Mouse (Mus musculus) lung, postnatal 0 days (tissue): ENCODE measurements around the gene Slc39a13. TPM values are rescaled to one million over a fixed set of nuclear protein-coding genes. Genes with fewer than 3 reads are reported as not detected.
A peak's percentile ranks its signal among the peaks of the same experiment; 100 is the strongest.

ENCODE experiments used
- ATAC-seq: fragments of 200-750 bp; cut with Nextera tagmentation; 2 replicates; pipeline ENCODE4 v1.8.0; 2017; ENCODE audit warnings: moderate library complexity
- DNase-seq: peaks from one replicate; pipeline ENCODE4 v3.0.0-alpha.2; 2016; ENCODE audit warnings: low spot score
- H3K27ac ChIP-seq: fragments of 300-500 bp; sonication (generic); 2 replicates; pipeline ENCODE4 v1.5.1; 2014; ENCODE audit warnings: antibody characterized with exemption, mild to moderate bottlenecking, low read length, mixed read lengths
- H3K27me3 ChIP-seq: fragments of 300-500 bp; sonication (generic); replicated peaks from 2 replicates; pipeline ENCODE4 v1.6.1; 2014; ENCODE audit warnings: low read length, mixed read lengths; ENCODE audit not compliant: insufficient read depth
- H3K36me3 ChIP-seq: fragments of 300-500 bp; sonication (generic); 2 replicates; pipeline ENCODE4 v1.6.1; 2014; ENCODE audit warnings: low read length, mixed read lengths; ENCODE audit not compliant: insufficient read depth
- H3K4me1 ChIP-seq: fragments of 300-500 bp; sonication (generic); 2 replicates; pipeline ENCODE4 v1.6.1; 2014; ENCODE audit warnings: antibody characterized with exemption, low read depth, low read length, mixed read lengths; ENCODE audit not compliant: insufficient read depth
- H3K4me2 ChIP-seq: fragments of 300-500 bp; sonication (generic); replicated peaks from 2 replicates; pipeline ENCODE4 v1.6.1; 2014; ENCODE audit warnings: low read depth, mild to moderate bottlenecking, low read length, moderate library complexity, mixed read lengths
- H3K4me3 ChIP-seq: fragments of 300-500 bp; sonication (generic); 2 replicates; pipeline ENCODE4 v1.5.1; 2014; ENCODE audit warnings: low read depth, low read length
- H3K9ac ChIP-seq: fragments of 300-500 bp; sonication (generic); replicated peaks from 2 replicates; pipeline ENCODE4 v1.6.1; 2014; ENCODE audit warnings: low read depth, mild to moderate bottlenecking
- H3K9me3 ChIP-seq: fragments of 300-500 bp; sonication (generic); 2 replicates; pipeline ENCODE4 v1.6.1; 2016; ENCODE audit warnings: low read length, mixed read lengths
- CTCF ChIP-seq: IDR thresholded peaks from 2 replicates; pipeline ENCODE4 v1.5.1; 2016; ENCODE audit warnings: antibody characterized with exemption, mild to moderate bottlenecking
- EP300 ChIP-seq: IDR thresholded peaks from 2 replicates; pipeline ENCODE4 v1.6.1; 2016; ENCODE audit warnings: antibody characterized with exemption, mild to moderate bottlenecking, control low read depth
- WGBS: fragments of 180-500 bp; shearing (Covaris S2); extraction: QIAGEN DNeasy Blood & Tissue Kit; methylation state at CpG from one replicate; pipeline ENCODE4 v1.1.7; 2014; 5-methylcytosine and 5-hydroxymethylcytosine counted together
- polyA plus RNA-seq: library from polyadenylated mRNA; unstranded; fragments of >200 nt; fragmentation: Nextera tagmentation; extraction: Ambion mirVana; gene quantifications from 2 replicates; pipeline ENCODE4 v1.2.1, GENCODE M21; 2015

Gene Slc39a13
- polyA plus RNA-seq, 1 experiment from 2014 or later = 32.6 TPM

DNA sequence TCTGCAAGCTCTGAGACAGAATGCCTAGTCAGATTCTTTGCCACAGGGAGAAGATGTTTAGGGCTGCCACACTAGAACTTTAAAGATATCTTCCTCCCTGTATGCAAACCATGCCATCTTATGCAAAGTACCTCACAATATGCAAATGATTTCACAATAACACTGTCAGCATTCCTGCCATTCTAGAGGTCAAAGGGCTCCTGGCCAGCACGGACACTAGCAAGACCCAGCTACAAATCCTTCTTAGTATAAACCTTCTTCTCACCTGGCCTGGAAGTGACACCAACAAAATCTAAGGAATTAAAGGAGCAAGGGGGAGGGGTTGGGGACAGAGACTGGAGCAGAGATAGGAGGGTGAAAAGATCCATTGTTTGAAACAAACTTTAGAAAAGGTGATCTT is 1.9 kb upstream of the Slc39a13 start:
- H3K4me3 ChIP-seq = no peak overlapping the region
- no peak overlapping the region for H3K9ac ChIP-seq
- TF ChIP-seq CTCF (no peak), EP300 (0 out of 2 replicates have a peak, but pooled peaks have one; percentile 17)
- H3K9me3 ChIP-seq = no peaks in the 10 kb centered on the region
- H3K27ac ChIP-seq = no peak overlapping the region
- DNase-seq = no peak
- H3K36me3 ChIP-seq = no peaks in the 10 kb centered on the region
- H3K27me3 ChIP-seq = no peaks in the 10 kb centered on the region
- H3K4me2 ChIP-seq = no peak overlapping the region
- WGBS = 17% methylated on average over 1 of the region's 1 CpGs
- ATAC-seq = no peak
- peaks cover 9% of the 10 kb centered on the region for H3K4me1 ChIP-seq

DNA sequence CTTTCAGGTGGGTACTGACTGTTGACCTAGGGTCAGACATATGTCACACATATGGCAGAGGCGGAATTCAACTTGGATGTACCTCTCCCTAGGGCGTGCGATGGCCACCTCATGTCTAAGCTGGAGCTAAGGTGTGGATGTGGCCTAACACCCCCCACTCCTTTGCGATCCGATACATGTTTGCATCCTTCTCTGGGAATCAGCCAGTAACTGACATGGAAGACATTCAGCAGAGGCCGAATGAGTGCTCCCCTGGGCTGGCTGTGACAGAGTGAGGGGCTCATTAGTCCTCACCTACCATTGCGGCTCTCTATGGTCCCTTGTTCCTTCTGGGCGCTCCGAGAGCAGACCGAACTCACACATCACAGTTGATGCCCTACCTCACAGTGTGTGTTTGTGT is 842 bp upstream of the Slc39a13 start:
- TF ChIP-seq CTCF (no peak), EP300 (no peak)
- H3K9me3 ChIP-seq = no peaks in the 10 kb centered on the region
- peak overlapping the region; percentile 53; the same call in 1 of the 2 replicates for H3K4me3 ChIP-seq
- H3K4me2 ChIP-seq = peak overlapping the region; percentile 77; the same call in 1 of the 2 replicates
- ATAC-seq (no peak), DNase-seq (no peak)
- peak overlapping the region; percentile 51; the same call in 1 of the 2 replicates for H3K9ac ChIP-seq
- 83% methylated on average over 10 of the region's 10 CpGs for WGBS
- no peaks in the 10 kb centered on the region for H3K27me3 ChIP-seq
- peaks cover 9% of the 10 kb centered on the region for H3K4me1 ChIP-seq
- H3K36me3 ChIP-seq = no peaks in the 10 kb centered on the region
- H3K27ac ChIP-seq = peak overlapping the region; percentile 87

DNA sequence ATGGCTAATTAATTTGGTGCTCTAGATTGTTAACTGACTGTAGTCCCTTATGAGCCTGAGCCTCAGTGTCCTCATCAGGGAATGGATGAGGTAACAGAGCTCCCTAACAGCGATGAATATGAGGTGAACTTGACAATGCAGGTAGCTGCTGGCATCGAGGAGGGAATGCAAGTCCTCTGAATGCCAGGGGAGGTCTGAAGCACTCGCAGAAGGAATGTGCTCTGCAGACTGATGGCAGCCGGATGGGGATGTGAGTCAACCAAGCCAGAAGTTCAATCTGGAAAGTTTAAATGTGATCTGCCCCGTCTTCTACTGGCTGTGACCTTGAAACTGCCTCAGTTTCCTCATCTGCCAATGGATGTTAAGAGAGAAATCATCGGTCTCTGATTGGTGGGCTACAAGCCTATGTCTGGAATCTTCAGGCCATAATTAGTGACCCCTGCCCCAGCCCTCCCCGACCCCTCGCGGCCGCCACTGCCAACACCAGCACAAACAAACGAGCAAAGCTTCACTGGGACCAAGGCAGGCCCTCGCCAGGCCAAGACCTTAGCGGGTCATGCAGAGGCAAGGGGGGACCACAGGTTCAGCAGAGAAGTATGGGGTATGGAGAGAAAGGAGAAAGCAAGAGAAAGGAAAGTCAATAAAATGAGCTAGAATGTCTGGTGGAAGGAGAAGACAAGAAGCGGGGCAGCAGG is 764 bp downstream of the Slc39a13 start:
- peak overlapping the region; percentile 53 for H3K4me3 ChIP-seq
- H3K27ac ChIP-seq = peak overlapping the region; percentile 87
- TF ChIP-seq EP300 (no peak), CTCF (no peak)
- H3K27me3 ChIP-seq = no peaks in the 10 kb centered on the region
- DNase-seq (peak; percentile 66), ATAC-seq (no peak)
- no peaks in the 10 kb centered on the region for H3K9me3 ChIP-seq
- no peaks in the 10 kb centered on the region for H3K36me3 ChIP-seq
- H3K9ac ChIP-seq = peak overlapping the region; percentile 51
- H3K4me1 ChIP-seq = peaks cover 9% of the 10 kb centered on the region
- peak overlapping the region; percentile 77 for H3K4me2 ChIP-seq
- 5% methylated on average over 14 of the region's 14 CpGs for WGBS

- no peak overlapping the region for H3K27ac ChIP-seq
- TF ChIP-seq CTCF = no peak
- TF ChIP-seq EP300 = no peak
- 0 out of 2 replicates have a peak overlapping the region, but pooled peaks have one; percentile 53 for H3K4me3 ChIP-seq
- H3K9me3 ChIP-seq = no peaks in the 10 kb centered on the region
- ATAC-seq (no peak), DNase-seq (peak; percentile 31)
- peaks cover 9% of the 10 kb centered on the region for H3K4me1 ChIP-seq
- 0 out of 2 replicates have a peak, but pooled peaks cover 3% of the 10 kb centered on the region for H3K36me3 ChIP-seq
- WGBS = 47% methylated on average over 6 of the region's 6 CpGs
- H3K4me2 ChIP-seq = peak overlapping the region; percentile 77
- H3K27me3 ChIP-seq = no peaks in the 10 kb centered on the region
- H3K9ac ChIP-seq = no peak overlapping the region
These were observed 1.4 kb downstream of the Slc39a13 start for GRCm38 (mm10) chr2:91068872-91069165.

DNA sequence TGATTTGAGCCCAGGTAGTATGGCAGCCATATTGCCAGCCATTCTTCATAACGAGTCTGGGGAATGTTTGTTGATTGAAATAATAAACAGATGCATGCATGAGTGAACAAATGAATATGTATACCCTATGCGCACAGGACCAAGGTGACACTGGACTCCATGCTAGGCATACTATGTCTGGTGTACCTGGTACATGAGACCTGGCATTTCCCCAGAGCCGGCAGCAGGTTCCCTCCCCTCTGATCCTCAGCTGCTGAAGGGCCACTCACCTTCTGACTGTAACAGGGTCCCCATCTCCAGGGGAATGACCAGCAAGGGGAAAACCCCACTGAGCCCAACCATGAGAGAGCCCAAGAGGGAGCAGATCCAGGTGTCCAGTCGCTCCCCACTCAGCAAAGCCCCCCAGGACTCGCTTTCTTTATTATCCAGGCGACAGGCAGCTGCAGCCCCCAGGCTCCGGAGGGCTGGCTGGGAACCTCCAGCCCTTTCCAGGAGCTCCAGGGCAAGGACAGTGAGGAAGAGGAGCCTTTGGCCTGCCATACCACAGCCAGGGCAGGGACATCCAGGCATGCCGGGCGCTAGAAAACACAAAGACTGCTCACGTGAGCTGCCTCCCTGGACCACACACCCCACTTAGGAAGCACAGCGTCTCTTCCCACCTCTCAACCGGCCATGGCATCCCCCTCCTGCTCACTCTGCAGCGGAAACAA is 1.9 kb downstream of the Slc39a13 start:
- no peak for ATAC-seq
- no peak overlapping the region for H3K27ac ChIP-seq
- no peak for DNase-seq
- TF ChIP-seq CTCF (no peak), EP300 (no peak)
- WGBS = 65% methylated on average over 13 of the region's 13 CpGs
- H3K4me1 ChIP-seq = peaks cover 9% of the 10 kb centered on the region
- H3K36me3 ChIP-seq = 0 out of 2 replicates have a peak, but pooled peaks cover 5% of the 10 kb centered on the region
- H3K4me3 ChIP-seq = no peak overlapping the region
- H3K4me2 ChIP-seq = peak overlapping the region; percentile 77; the same call in 1 of the 2 replicates
- no peaks in the 10 kb centered on the region for H3K27me3 ChIP-seq
- H3K9me3 ChIP-seq = no peaks in the 10 kb centered on the region
- H3K9ac ChIP-seq = no peak overlapping the region

DNA sequence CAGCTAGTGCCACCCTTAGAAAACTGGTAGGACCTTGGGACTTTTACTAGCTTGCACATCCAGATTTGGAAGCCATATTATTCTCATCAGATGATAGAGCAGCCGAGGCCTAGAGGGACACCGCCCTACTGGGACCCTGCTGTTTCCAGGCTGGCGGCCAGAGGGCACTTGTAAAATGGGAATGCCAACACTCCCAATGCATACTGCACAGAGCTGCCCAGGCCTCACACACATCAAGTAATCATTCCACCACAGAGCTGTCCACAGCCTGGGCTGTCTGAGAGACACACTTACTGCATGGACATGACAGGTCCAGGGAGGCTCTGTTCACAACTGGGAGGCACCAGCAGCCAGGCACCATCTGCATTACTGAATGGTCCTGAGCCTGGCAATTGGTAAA is 3.8 kb downstream of the Slc39a13 start:
- DNase-seq (no peak), ATAC-seq (no peak)
- no peak overlapping the region for H3K4me3 ChIP-seq
- no peaks in the 10 kb centered on the region for H3K9me3 ChIP-seq
- no peaks in the 10 kb centered on the region for H3K27me3 ChIP-seq
- no peak overlapping the region for H3K4me2 ChIP-seq
- TF ChIP-seq CTCF (no peak), EP300 (no peak)
- H3K9ac ChIP-seq = no peak overlapping the region
- no peak overlapping the region for H3K27ac ChIP-seq
- peaks cover 10% of the 10 kb centered on the region; the same call in 1 of the 2 replicates for H3K36me3 ChIP-seq
- WGBS = 86% methylated on average over 3 of the region's 3 CpGs
- peaks cover 9% of the 10 kb centered on the region for H3K4me1 ChIP-seq
